Mouse (Mus musculus) gastrocnemius, postnatal 10 days (tissue): ENCODE measurements around the gene 4921501E09Rik. TPM values are rescaled to one million over a fixed set of nuclear protein-coding genes. Genes with fewer than 3 reads are reported as not detected.

ENCODE experiments used
- DNase-seq: peaks from one replicate; pipeline ENCODE4 v3.0.0; 2021; ENCODE audit warnings: mixed read lengths
- long read RNA-seq, 2 experiments: library from polyadenylated mRNA; stranded (forward); transcript quantifications; one replicate each; pipeline ENCODE4 v2.0.0; 2021
- total RNA-seq, 2 experiments: library from RNA; stranded (reverse); gene quantifications; 2 replicates each; pipeline ENCODE4 v1.2.3; 2021

Gene 4921501E09Rik
- total RNA-seq = not detected
- long read RNA-seq, experiment 1 = 0 reads
- long read RNA-seq, experiment 2 = 0 reads

- DNase-seq = no peak
Observed at GRCm38 (mm10) chr17:33067958-33068357, at the start of gene 4921501E09Rik. 4921501E09Rik (minus strand) TSS chr17:33068058.

- DNase-seq = no peak
Observed at GRCm38 (mm10) chr17:33097396-33097795, 29.5 kb upstream of the 4921501E09Rik start.

- peak; percentile 80 for DNase-seq
Observed at GRCm38 (mm10) chr17:33092391-33093193, 24.7 kb upstream of the 4921501E09Rik start.

- DNase-seq = no peak
Observed at GRCm38 (mm10) chr17:33091630-33092029, 23.8 kb upstream of the 4921501E09Rik start.

GRCm38 (mm10) chr17:33089220-33089949 is 21.5 kb upstream of the 4921501E09Rik start, which contains the start of gene Zfp563:
Zfp563 (plus strand) TSS chr17:33089310.
- peak; percentile 93 for DNase-seq

- DNase-seq = no peak
Observed at GRCm38 (mm10) chr17:33063001-33063400, 4.9 kb downstream of the 4921501E09Rik start.

GRCm38 (mm10) chr17:33058791-33059190 is 9.1 kb downstream of the 4921501E09Rik start:
- DNase-seq = no peak

- DNase-seq = peak; percentile 68
Observed at GRCm38 (mm10) chr17:33032900-33033891, 34.7 kb downstream of the 4921501E09Rik start, which contains the start of gene Zfp763. Zfp763 (minus strand) TSS chr17:33033402.

- DNase-seq = no peak
Observed at GRCm38 (mm10) chr17:33032376-33032775, 35.5 kb downstream of the 4921501E09Rik start.

GRCm38 (mm10) chr17:33020434-33020833 is 47.4 kb downstream of the 4921501E09Rik start:
- DNase-seq = peak; percentile 41

Other genes with a start within 250 kb of the 4921501E09Rik start
- gene Zfp799, start 237.8 kb downstream of the 4921501E09Rik start, total RNA-seq = 10 to 100 TPM in 1 of 2 experiments, 1 to 10 TPM in 1; 7.0 to 10.9 TPM
- gene Zfp870, start 176.4 kb downstream of the 4921501E09Rik start, total RNA-seq = 1 to 10 TPM; 7.1 to 7.4 TPM
- gene Cyp4f14, start 150.7 kb downstream of the 4921501E09Rik start, total RNA-seq = under 1 TPM; 0.14 to 0.32 TPM
- gene Cyp4f13, start 120.7 kb downstream of the 4921501E09Rik start, total RNA-seq = 10 to 100 TPM in 1 of 2 experiments, 1 to 10 TPM in 1; 7.6 to 11.1 TPM
- gene Zfp472, start 102.2 kb downstream of the 4921501E09Rik start, total RNA-seq = 1 to 10 TPM; 2.5 to 3.0 TPM
- gene Zfp952, start 74.9 kb downstream of the 4921501E09Rik start, total RNA-seq = 1 to 10 TPM; 5.3 to 7.7 TPM
- gene Zfp763, start 34.7 kb downstream of the 4921501E09Rik start, total RNA-seq = 1 to 10 TPM; 5.0 to 6.3 TPM
- 1 to 10 TPM; 3.8 to 5.8 TPM for gene Zfp563, start 21.3 kb upstream of the 4921501E09Rik start, total RNA-seq
- gene Morc2b, start 71.6 kb upstream of the 4921501E09Rik start, total RNA-seq = under 1 TPM; 0.05 to 0.43 TPM
- gene Olfr55, start 100.4 kb upstream of the 4921501E09Rik start, total RNA-seq = not detected
- gene Olfr239, start 123.2 kb upstream of the 4921501E09Rik start, total RNA-seq = not detected
- under 1 TPM; 0.27 to 0.38 TPM for gene Olfr1564, start 153.6 kb upstream of the 4921501E09Rik start, total RNA-seq
- 1 to 10 TPM; 5.0 to 5.9 TPM for gene Zfp955a, start 187.1 kb upstream of the 4921501E09Rik start, total RNA-seq
- gene Olfr63, start 196.6 kb upstream of the 4921501E09Rik start, total RNA-seq = not detected
- 10 to 100 TPM; 13.2 to 16.3 TPM for gene Zfp955b, start 221.5 kb upstream of the 4921501E09Rik start, total RNA-seq